Mouse (Mus musculus) urinary bladder, postnatal 0 days (tissue): ENCODE measurements around the gene Cln3. TPM values are rescaled to one million over a fixed set of nuclear protein-coding genes. Genes with fewer than 3 reads are reported as not detected.

ENCODE experiments used
- microRNA-seq: library from miRNA; unstranded; fragments of <30 nt; microRNA quantifications from one replicate; pipeline ENCODE4, GENCODE M21; 2016
- polyA plus RNA-seq: library from polyadenylated mRNA; unstranded; fragments of >200 nt; fragmentation: Nextera tagmentation; extraction: Ambion mirVana; gene quantifications from 2 replicates; pipeline ENCODE4 v1.2.1, GENCODE M21; 2015

Cln3 gene
- 17.2 and 19.0 TPM in 2 replicates for polyA plus RNA-seq

GRCm38 (mm10) chr7:126585717-126586116 lies at the start of gene Cln3:
Gene Cln3, minus strand, starts transcription at chr7:126585817.

GRCm38 (mm10) chr7:126630824-126631518 lies 45.4 kb upstream of the Cln3 start, which contains the start of gene Nupr1:
Gene Nupr1, minus strand, starts transcription at chr7:126630861.

GRCm38 (mm10) chr7:126594862-126595561 lies 9.4 kb upstream of the Cln3 start, which contains the start of gene Il27:
Gene Il27, minus strand, starts transcription at chr7:126594941.

GRCm38 (mm10) chr7:126584506-126584977 lies 1.1 kb downstream of the Cln3 start, which contains the start of gene Apobr:
Gene Apobr, plus strand, starts transcription at chr7:126584942.

GRCm38 (mm10) chr7:126566094-126566765 lies 19.4 kb downstream of the Cln3 start, which contains the start of gene Eif3c:
Gene Eif3c, minus strand, starts transcription at chr7:126566411.

Small RNAs within 50 kb of the gene (microRNA-seq; reads per million reads assigned to microRNA genes)
- not detected for gene Mir7059

Other genes with a start within 250 kb of the Cln3 start
- 0.48 and 1.0 TPM in 2 replicates for gene Lat, start 216.2 kb downstream of the Cln3 start, polyA plus RNA-seq
- gene Spns1, start 208.4 kb downstream of the Cln3 start, polyA plus RNA-seq = 28.0 and 30.0 TPM in 2 replicates
- gene Nfatc2ip, start 189.1 kb downstream of the Cln3 start, polyA plus RNA-seq = 1.1 and 1.3 TPM in 2 replicates
- gene Cd19, start 170.9 kb downstream of the Cln3 start, polyA plus RNA-seq = 0.35 TPM in 1 of 2 replicates, not detected in the other
- 14.2 and 17.6 TPM in 2 replicates for gene Rabep2, start 157.1 kb downstream of the Cln3 start, polyA plus RNA-seq
- gene Atp2a1, start 122.7 kb downstream of the Cln3 start, polyA plus RNA-seq = 0.41 and 0.55 TPM in 2 replicates
- 23.0 and 23.6 TPM in 2 replicates for gene Sh2b1, start 110.4 kb downstream of the Cln3 start, polyA plus RNA-seq
- 55.4 and 60.2 TPM in 2 replicates for gene Tufm, start 98.5 kb downstream of the Cln3 start, polyA plus RNA-seq
- 23.0 and 25.2 TPM in 2 replicates for gene Atxn2l, start 82.4 kb downstream of the Cln3 start, polyA plus RNA-seq
- 152 and 161 TPM in 2 replicates for gene Eif3c, start 19.4 kb downstream of the Cln3 start, polyA plus RNA-seq
- gene Apobr, start 875 bp downstream of the Cln3 start, polyA plus RNA-seq = 2.1 and 3.6 TPM in 2 replicates
- not detected in 2 replicates for gene Il27, start 9.1 kb upstream of the Cln3 start, polyA plus RNA-seq
- gene Nupr1, start 45.0 kb upstream of the Cln3 start, polyA plus RNA-seq = 62.7 and 73.5 TPM in 2 replicates
- gene Sgf29, start 63.5 kb upstream of the Cln3 start, polyA plus RNA-seq = 24.1 and 28.7 TPM in 2 replicates
- 16.8 and 17.8 TPM in 2 replicates for gene Sult1a1, start 90.6 kb upstream of the Cln3 start, polyA plus RNA-seq
- 81.7 and 98.8 TPM in 2 replicates for gene Bola2, start 109.6 kb upstream of the Cln3 start, polyA plus RNA-seq
- gene Slx1b, start 110.0 kb upstream of the Cln3 start, polyA plus RNA-seq = 4.7 and 5.1 TPM in 2 replicates
- gene Coro1a, start 122.0 kb upstream of the Cln3 start, polyA plus RNA-seq = 15.1 and 33.5 TPM in 2 replicates
- gene Mapk3, start 173.8 kb upstream of the Cln3 start, polyA plus RNA-seq = 58.5 and 65.2 TPM in 2 replicates
- gene Gdpd3, start 180.5 kb upstream of the Cln3 start, polyA plus RNA-seq = 7.6 and 8.7 TPM in 2 replicates
- 67.6 and 97.6 TPM in 2 replicates for gene Ypel3, start 191.1 kb upstream of the Cln3 start, polyA plus RNA-seq
- gene Tbx6, start 195.7 kb upstream of the Cln3 start, polyA plus RNA-seq = 0.12 and 0.15 TPM in 2 replicates
- 111 and 119 TPM in 2 replicates for gene Ppp4c, start 206.7 kb upstream of the Cln3 start, polyA plus RNA-seq
- 0.17 and 0.30 TPM in 2 replicates for gene Fam57b, start 211.9 kb upstream of the Cln3 start, polyA plus RNA-seq
- not detected in 2 replicates for gene 4930451I11Rik, start 245.8 kb upstream of the Cln3 start, polyA plus RNA-seq